Mouse (Mus musculus): ENCODE results near the gene Guf1. TPM values are rescaled to one million over a fixed set of nuclear protein-coding genes. Genes with fewer than 3 reads are reported as not detected.

Guf1 gene
- polyA plus RNA-seq (2015; fragmentation: Nextera tagmentation; extraction: Ambion mirVana): 41.9 and 45.3 TPM in 2 replicates

DNA sequence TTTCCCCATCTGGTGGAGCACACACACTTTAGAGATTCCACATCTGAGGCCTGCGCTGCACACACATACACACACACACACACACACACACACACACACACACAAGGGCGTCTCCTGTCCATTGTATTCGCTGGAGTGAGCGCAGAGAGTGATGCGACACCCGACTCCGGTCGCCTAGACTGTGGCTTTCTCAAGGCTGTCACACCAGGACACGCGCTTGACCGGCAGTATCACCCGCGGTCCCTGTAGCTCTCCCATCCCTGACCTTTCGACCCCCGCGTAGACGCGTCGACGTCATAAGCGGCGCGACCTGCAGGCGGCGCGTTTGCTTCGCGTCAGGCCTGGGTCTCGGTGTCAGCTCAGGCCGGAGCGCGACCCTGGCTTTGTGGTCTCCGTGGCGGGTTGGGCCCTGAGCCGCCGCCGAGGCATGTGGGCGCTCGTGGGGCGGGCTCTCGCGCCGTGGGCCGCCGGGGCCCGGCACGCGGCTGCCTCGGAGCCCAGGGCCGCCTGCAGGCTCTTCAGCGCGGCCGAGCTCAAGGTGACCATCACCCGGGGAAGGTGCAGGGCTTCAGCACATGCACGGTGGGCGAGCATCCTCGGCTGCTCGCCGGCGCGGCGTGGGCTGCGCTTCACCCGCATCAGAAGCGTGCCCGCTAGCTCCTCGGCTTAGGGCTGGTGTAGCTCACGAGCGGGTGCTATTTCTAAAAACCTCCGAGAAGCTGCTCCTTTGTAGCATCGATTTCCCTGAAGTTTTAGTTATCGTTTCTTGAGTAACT lies at the start of gene Guf1:
Guf1 (plus strand) TSS at position 296 of the 776 bp plus-strand sequence.
- Histone ChIP-seq H3K9me3 (no peaks in the 10 kb centered on the region), H3K9ac (peak within 1 kb of the TSS; percentile 99), H3K36me3 (peaks cover 5% of the 10 kb centered on the region; the same call in 1 of the 2 replicates), H3K27ac (peak within 1 kb of the TSS; percentile 89), H3K4me3 (replicated peaks) (peak within 1 kb of the TSS; percentile 97), H3K27me3 (replicated peaks) (no peaks in the 10 kb centered on the region), H3K4me1 (replicated peaks) (0 out of 2 replicates have a peak, but pooled peaks cover 2% of the 10 kb centered on the region), H3K4me2 (replicated peaks) (peak within 1 kb of the TSS; percentile 64)
- peak; percentile 98 for ATAC-seq
- 1% methylated on average over 72 of the region's 72 CpGs for WGBS

DNA sequence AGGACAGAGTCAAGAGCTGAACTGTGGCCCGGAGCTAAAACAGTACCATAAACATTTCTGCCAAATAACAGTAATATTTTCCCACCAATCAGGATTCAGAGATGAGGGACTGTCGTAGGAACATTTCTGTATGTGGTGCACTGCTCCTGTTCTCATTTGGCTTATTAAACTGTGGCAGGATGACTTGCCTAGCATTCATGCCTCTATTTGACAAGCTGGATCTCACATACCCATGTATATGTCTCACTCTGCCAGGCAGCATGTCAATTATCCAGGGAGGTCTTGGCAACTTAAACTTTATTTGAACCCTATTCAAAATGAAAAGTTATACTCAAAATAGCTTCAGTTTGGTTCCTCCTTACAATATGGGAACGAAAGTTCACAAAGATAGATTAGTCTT lies 49.7 kb upstream of the Guf1 start:
- Histone ChIP-seq H3K4me1 (replicated peaks) (no peaks in the 10 kb centered on the region), H3K4me3 (replicated peaks) (no peak overlapping the region), H3K27ac (no peak overlapping the region), H3K36me3 (no peaks in the 10 kb centered on the region), H3K9me3 (no peaks in the 10 kb centered on the region), H3K27me3 (replicated peaks) (no peaks in the 10 kb centered on the region), H3K9ac (no peak overlapping the region), H3K4me2 (replicated peaks) (no peak overlapping the region)
- 85% methylated on average over 3 of the region's 3 CpGs for WGBS
- no peak for ATAC-seq

DNA sequence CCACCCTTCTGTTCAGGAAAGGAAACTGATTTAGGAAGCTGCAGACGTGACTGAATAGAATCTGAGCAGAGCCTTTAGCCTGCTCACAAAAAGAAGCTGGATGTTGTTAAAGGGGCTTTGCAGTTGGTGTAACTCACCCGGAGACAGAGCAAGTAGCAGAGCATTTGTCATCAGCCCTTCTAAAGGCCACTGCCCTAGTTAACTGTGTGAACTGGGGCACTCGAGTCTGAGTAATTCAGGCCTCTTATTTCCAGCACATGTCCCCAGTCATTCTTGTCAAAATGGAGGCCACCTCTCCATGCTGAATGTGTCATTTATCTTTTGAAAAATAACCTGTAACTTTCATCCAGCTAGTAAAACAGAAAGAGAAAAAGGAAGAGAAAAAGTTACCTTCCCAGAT lies 45.1 kb upstream of the Guf1 start:
- no peak for ATAC-seq

DNA sequence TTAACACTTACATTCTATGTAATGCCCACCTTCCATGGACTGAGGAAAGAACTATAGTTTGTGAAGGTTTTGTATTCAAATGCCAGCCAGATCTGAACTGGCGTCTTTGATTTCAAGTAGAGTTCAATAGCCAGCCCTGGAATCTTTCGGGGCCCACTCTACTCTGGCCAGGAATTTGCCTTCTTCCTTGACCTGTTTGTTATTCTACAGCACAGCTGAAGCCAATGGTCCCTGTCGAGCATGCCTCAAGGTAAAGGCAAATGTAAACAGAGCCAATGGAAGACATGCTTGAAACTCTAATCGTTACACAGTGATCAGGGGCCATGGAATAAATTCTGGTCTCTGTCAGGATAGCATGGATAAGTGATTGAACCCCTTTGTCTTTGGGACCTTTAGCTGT lies 44.5 kb upstream of the Guf1 start:
- H3K9me3 ChIP-seq: no peaks in the 10 kb centered on the region
- WGBS: 47% methylated on average over 4 of the region's 4 CpGs
- H3K4me1 ChIP-seq (replicated peaks): no peaks in the 10 kb centered on the region
- no peak overlapping the region for H3K27ac ChIP-seq
- H3K9ac ChIP-seq: no peak overlapping the region
- H3K4me3 ChIP-seq (replicated peaks): no peak overlapping the region
- H3K36me3 ChIP-seq: no peaks in the 10 kb centered on the region
- H3K4me2 ChIP-seq (replicated peaks): no peak overlapping the region
- H3K27me3 ChIP-seq (replicated peaks): no peaks in the 10 kb centered on the region
- ATAC-seq: no peak

More for the DNA sequence above, 45.1 kb upstream of the Guf1 start:
- WGBS: 40% methylated on average over 3 of the region's 3 CpGs
- Histone ChIP-seq H3K4me2 (replicated peaks) (no peak overlapping the region), H3K27me3 (replicated peaks) (no peaks in the 10 kb centered on the region), H3K4me3 (replicated peaks) (no peak overlapping the region), H3K4me1 (replicated peaks) (no peaks in the 10 kb centered on the region), H3K27ac (no peak overlapping the region), H3K36me3 (no peaks in the 10 kb centered on the region), H3K9ac (no peak overlapping the region), H3K9me3 (no peaks in the 10 kb centered on the region)

DNA sequence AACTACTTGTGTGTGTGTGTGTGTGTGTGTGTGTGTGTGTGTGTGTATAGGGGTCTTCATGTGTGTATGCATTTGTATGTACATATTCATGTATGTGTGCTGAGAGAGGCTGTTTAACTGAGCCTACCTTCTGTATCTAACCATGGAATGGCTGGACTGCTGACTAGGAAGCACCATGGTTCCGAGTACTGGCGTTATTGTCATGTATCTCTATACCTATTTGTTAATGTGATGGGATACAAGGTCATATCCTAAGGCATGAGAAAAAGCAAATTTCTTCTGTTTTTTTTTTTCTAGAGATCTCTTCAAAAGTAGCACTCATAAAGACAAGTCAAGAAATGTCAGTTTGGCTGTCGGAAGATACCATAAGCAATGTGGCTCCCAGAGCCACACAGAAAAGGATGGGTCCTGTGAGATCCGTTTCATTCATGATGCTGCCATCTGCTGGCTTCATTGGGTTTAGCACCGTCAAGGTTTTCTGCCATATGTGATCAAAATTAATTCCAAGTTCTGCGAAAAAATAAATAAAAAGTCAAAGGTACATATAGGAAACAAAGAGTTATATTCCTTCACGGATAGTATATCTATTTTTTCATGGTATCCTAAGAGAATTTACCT lies 36.0 kb upstream of the Guf1 start:
- Histone ChIP-seq H3K4me3 (replicated peaks) (no peak overlapping the region), H3K36me3 (no peaks in the 10 kb centered on the region), H3K4me1 (replicated peaks) (no peaks in the 10 kb centered on the region), H3K4me2 (replicated peaks) (no peak overlapping the region), H3K9ac (no peak overlapping the region), H3K9me3 (no peaks in the 10 kb centered on the region), H3K27ac (no peak overlapping the region), H3K27me3 (replicated peaks) (no peaks in the 10 kb centered on the region)
- ATAC-seq: no peak
- 34% methylated on average over 7 of the region's 7 CpGs for WGBS

DNA sequence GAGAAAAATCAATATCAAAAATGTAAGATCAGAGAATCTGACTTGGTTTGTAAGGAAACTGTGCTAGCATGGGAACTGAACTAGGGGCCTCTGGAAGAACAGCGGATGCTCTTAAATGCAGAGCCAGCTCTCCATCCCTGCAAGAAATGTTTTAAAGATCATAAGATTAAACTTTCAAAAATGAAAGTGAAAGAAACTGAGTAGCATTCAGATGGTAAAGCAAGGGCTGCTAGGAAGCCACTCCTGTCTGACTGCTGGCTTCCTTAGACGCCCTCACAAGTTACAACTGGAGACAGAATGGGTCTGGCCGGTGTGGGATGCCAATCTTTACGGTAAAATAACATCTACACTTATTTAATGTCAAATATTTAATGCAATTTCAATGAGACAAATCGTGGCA lies 34.7 kb upstream of the Guf1 start:
- ATAC-seq: no peak
- WGBS: 68% methylated on average over 5 of the region's 5 CpGs

DNA sequence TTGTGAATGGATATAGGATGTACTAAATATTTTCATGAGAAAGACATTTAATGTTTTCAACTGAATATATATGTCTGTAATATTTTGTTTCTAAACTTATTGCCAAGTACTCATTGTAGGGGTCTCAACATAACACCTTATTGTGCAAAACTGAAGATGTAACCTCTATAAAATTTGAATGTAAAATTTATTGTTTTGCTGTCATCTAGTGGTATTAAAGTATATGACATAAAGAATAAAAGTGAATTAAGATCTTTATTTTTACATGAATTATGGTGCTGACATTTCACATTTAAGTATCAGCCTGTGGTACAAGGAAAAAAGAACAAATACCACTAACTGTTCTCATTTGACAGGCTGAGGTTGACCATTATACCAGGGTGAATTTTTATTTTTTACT lies 32.8 kb upstream of the Guf1 start:
- Histone ChIP-seq H3K27me3 (replicated peaks) (no peaks in the 10 kb centered on the region), H3K4me3 (replicated peaks) (no peak overlapping the region), H3K9me3 (no peaks in the 10 kb centered on the region), H3K36me3 (no peaks in the 10 kb centered on the region), H3K9ac (no peak overlapping the region), H3K4me1 (replicated peaks) (no peaks in the 10 kb centered on the region), H3K27ac (no peak overlapping the region), H3K4me2 (replicated peaks) (no peak overlapping the region)
- ATAC-seq: no peak

More for the DNA sequence above, 34.7 kb upstream of the Guf1 start:
- Histone ChIP-seq H3K4me3 (replicated peaks) (no peak overlapping the region), H3K4me2 (replicated peaks) (no peak overlapping the region), H3K4me1 (replicated peaks) (no peaks in the 10 kb centered on the region), H3K9me3 (no peaks in the 10 kb centered on the region), H3K9ac (no peak overlapping the region), H3K27ac (no peak overlapping the region), H3K27me3 (replicated peaks) (no peaks in the 10 kb centered on the region), H3K36me3 (no peaks in the 10 kb centered on the region)

DNA sequence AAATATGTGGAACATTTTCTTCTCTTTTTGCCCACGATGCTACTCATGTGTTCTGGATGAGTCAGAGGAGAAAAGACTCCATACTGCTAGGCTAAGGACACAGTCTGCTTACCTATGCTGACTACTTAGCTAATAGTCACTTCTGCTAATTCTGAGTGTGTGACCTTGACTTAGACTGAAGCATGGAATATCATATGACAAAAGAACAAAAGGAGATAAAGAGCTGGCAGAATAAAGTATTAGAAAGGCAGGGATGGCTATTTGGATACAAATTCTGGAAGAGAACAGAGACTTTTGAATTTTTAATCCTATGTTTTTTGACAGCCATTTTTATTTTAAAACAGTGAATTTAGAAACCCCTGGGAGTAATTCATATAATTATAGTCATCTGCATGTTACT lies 15.0 kb upstream of the Guf1 start:
- H3K9ac ChIP-seq: no peak overlapping the region
- no peak for ATAC-seq
- H3K9me3 ChIP-seq: no peaks in the 10 kb centered on the region
- H3K4me3 ChIP-seq (replicated peaks): no peak overlapping the region
- no peaks in the 10 kb centered on the region for H3K4me1 ChIP-seq (replicated peaks)
- WGBS: 68% methylated on average over 1 of the region's 1 CpGs
- H3K4me2 ChIP-seq (replicated peaks): no peak overlapping the region
- H3K36me3 ChIP-seq: no peaks in the 10 kb centered on the region
- H3K27ac ChIP-seq: no peak overlapping the region
- H3K27me3 ChIP-seq (replicated peaks): no peaks in the 10 kb centered on the region

DNA sequence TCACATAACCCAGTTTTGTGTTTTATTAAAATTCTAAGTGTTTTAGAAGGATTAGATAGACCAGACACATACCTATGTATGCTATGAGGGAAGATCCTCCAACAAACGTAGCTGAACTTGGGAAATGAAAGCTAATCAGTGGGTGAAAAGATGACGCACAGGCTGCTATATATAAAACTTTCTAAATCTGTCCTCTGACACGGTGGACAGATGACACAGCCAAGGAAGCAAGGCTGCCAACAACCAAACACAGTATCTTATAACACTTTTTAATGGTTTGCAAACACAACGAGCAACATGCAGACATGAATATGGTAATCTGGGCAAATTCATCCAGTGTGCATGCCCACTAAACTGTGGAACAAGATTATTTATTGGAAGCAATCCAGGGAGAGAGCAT lies 14.2 kb upstream of the Guf1 start, which contains the start of gene Yipf7:
Yipf7 (minus strand) TSS at position 160 of the 400 bp plus-strand sequence.
- Histone ChIP-seq H3K4me1 (replicated peaks) (no peaks in the 10 kb centered on the region), H3K36me3 (no peaks in the 10 kb centered on the region), H3K27me3 (replicated peaks) (no peaks in the 10 kb centered on the region), H3K9me3 (no peaks in the 10 kb centered on the region), H3K4me3 (replicated peaks) (no peak within 1 kb of the TSS), H3K27ac (no peak within 1 kb of the TSS), H3K4me2 (replicated peaks) (no peak within 1 kb of the TSS), H3K9ac (no peak within 1 kb of the TSS)
- no peak for ATAC-seq
- WGBS: 74% methylated on average over 4 of the region's 4 CpGs

DNA sequence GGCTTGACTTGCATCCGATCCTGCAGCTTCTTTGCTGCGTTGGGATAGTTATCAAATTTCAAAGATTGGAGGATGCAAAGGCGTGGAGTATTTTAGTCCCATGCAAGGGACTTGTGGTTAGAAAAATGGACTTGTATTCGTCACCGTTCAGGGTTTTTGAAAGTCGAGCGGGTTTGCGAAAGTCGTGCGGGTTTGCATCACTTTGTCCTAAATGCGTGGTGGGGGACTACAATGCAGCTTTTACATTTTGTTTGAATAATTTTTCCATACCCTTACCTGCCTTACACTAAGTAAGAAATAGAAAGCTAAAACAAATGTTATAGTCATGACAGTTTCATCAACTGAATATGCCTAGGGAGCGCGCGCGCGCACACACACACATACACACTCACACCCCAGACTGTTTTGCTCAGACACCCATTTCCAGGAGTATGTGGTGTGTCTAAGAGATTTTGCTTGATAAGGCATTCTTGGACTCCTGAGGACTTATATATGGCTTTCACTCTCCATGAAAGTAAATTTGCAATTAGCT lies 747 bp downstream of the Guf1 start:
- ATAC-seq: peak; percentile 29
- 11% methylated on average over 16 of the region's 16 CpGs for WGBS
- Histone ChIP-seq H3K27ac (peak overlapping the region; percentile 89), H3K4me3 (replicated peaks) (peak overlapping the region; percentile 97), H3K9me3 (no peaks in the 10 kb centered on the region), H3K4me2 (replicated peaks) (peak overlapping the region; percentile 64), H3K36me3 (peaks cover 5% of the 10 kb centered on the region; the same call in 1 of the 2 replicates), H3K9ac (peak overlapping the region; percentile 99), H3K27me3 (replicated peaks) (no peaks in the 10 kb centered on the region), H3K4me1 (replicated peaks) (0 out of 2 replicates have a peak, but pooled peaks cover 2% of the 10 kb centered on the region)

DNA sequence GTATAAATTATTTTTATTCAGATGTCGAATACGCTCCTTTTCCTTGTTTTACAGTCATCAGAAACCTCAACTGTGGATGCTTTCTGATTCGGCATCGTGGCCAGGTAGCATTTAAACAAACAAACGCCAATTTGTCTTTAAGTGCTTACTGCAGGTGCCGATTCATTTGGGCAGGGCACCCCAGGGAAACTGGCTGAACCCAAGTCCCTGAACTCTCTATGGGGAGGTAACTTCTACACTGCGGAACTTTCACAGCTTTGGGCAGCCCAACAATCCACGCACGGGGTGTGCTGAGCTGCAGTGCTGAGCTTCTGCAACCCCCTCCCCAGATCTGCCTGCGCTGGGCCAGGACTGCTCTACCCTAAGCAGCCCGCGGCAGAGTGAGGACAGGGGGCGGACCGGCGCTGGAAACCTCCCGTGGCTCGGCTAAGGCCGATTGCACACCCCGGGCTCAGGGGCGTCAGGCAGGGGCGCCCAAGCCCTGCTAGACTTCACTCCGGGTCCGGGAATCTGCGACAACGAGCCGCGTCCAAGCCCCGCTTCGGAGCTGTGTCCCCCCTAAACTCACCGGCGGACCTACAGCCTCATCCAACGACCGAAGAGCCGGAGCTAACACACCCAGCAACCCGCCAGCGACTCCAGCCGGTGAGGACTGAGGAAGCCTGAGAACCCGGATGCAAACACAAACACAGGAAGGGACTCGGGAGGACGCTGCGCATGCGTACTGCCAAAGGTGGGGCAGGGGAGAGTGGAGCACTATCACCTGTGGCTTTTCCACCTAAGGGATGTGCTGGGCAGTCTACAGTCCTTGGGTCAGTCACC lies 35.1 kb downstream of the Guf1 start, which contains the start of gene Gnpda2:
Gnpda2 (minus strand) TSS at position 701 of the 822 bp plus-strand sequence.
- Histone ChIP-seq H3K4me2 (replicated peaks) (peak within 1 kb of the TSS; percentile 79), H3K36me3 (no peaks in the 10 kb centered on the region; the same call in 1 of the 2 replicates), H3K27ac (peak within 1 kb of the TSS; percentile 71), H3K9ac (peak within 1 kb of the TSS; percentile 66), H3K4me3 (replicated peaks) (peak within 1 kb of the TSS; percentile 74), H3K9me3 (no peaks in the 10 kb centered on the region), H3K4me1 (replicated peaks) (no peaks in the 10 kb centered on the region), H3K27me3 (replicated peaks) (no peaks in the 10 kb centered on the region)
- ATAC-seq: peak; percentile 99
- 3% methylated on average over 42 of the region's 42 CpGs for WGBS

DNA sequence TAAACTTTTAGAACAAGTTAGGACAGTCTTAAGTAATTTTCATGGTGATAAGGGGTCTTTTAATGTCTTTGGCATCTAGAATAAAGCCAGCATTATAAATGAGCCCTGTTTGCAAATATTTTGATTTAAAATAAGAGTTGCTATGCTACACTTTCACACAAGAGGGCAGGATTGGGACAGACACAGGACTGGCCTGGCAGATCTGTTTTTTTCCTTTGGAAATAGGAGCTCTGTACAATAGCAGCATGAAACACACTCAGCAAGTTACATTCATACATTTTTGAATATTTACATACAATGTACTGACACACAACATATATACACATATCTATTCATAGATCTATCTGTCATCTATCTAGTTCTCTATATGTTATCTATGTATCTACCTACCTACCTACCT lies 44.3 kb downstream of the Guf1 start:
- H3K4me1 ChIP-seq (replicated peaks): no peaks in the 10 kb centered on the region
- no peaks in the 10 kb centered on the region for H3K36me3 ChIP-seq
- no peaks in the 10 kb centered on the region for H3K27me3 ChIP-seq (replicated peaks)
- H3K9me3 ChIP-seq: no peaks in the 10 kb centered on the region
- H3K9ac ChIP-seq: no peak overlapping the region
- H3K4me3 ChIP-seq (replicated peaks): no peak overlapping the region
- no peak for ATAC-seq
- no peak overlapping the region for H3K4me2 ChIP-seq (replicated peaks)
- H3K27ac ChIP-seq: no peak overlapping the region

Measured in intestine, embryonic 15.5 days (tissue).